Mouse (Mus musculus) limb, embryonic 12.5 days (tissue): ENCODE measurements at regions not wholly inside any gene's neighbourhood (a gene's known extent, or its start where the extent isn't known, plus 50 kb on each side); places are given as distances from the start of the nearest gene placed in this dataset.

Experiments used
- ATAC-seq: fragments of 200-750 bp; cut with Nextera tagmentation; 2 replicates; pipeline ENCODE4 v1.8.0; 2017; ENCODE audit warnings: low read depth, moderate TSS enrichment; ENCODE audit not compliant: insufficient number of reproducible peaks, insufficient read depth, low FRiP score, low TSS enrichment
- H3K27ac ChIP-seq: fragments of 300-500 bp; sonication (generic); 2 replicates; pipeline ENCODE4 v1.5.1; 2016; ENCODE audit warnings: mild to moderate bottlenecking, moderate library complexity
- H3K27me3 ChIP-seq: fragments of 300-500 bp; sonication (generic); 2 replicates; pipeline ENCODE4 v1.6.1; 2016; ENCODE audit warnings: mild to moderate bottlenecking, moderate library complexity
- H3K36me3 ChIP-seq: fragments of 300-500 bp; sonication (generic); 2 replicates; pipeline ENCODE4 v1.6.1; 2016; ENCODE audit warnings: mild to moderate bottlenecking, moderate library complexity
- H3K4me1 ChIP-seq: fragments of 300-500 bp; sonication (generic); replicated peaks from 2 replicates; pipeline ENCODE4 v1.6.1; 2016
- H3K4me2 ChIP-seq: fragments of 300-500 bp; sonication (generic); 2 replicates; pipeline ENCODE4 v1.6.1; 2016; ENCODE audit warnings: mild to moderate bottlenecking, moderate library complexity
- H3K4me3 ChIP-seq: fragments of 300-500 bp; sonication (generic); replicated peaks from 2 replicates; pipeline ENCODE4 v1.5.1; 2016; ENCODE audit warnings: mild to moderate bottlenecking
- H3K9ac ChIP-seq: fragments of 300-500 bp; sonication (generic); replicated peaks from 2 replicates; pipeline ENCODE4 v1.6.1; 2016; ENCODE audit warnings: mild to moderate bottlenecking, moderate library complexity
- H3K9me3 ChIP-seq: fragments of 300-500 bp; sonication (generic); 2 replicates; pipeline ENCODE4 v1.6.1; 2016; ENCODE audit warnings: mild to moderate bottlenecking, moderate library complexity
- WGBS: fragments of 180-500 bp; shearing (Covaris S2); methylation state at CpG from one replicate; pipeline ENCODE4 v1.1.7; 2016; 5-methylcytosine and 5-hydroxymethylcytosine counted together

GRCm38 (mm10) chr8:42442786-42443185, 698.5 kb downstream of the Triml1 start:
- H3K9ac ChIP-seq = no peak overlapping the region
- H3K9me3 ChIP-seq = no peaks in the 10 kb centered on the region
- no peak for ATAC-seq
- no peak overlapping the region for H3K4me3 ChIP-seq
- no peak overlapping the region for H3K4me2 ChIP-seq
- H3K36me3 ChIP-seq = no peaks in the 10 kb centered on the region
- no peaks in the 10 kb centered on the region for H3K4me1 ChIP-seq
- no peak overlapping the region for H3K27ac ChIP-seq
- H3K27me3 ChIP-seq = no peaks in the 10 kb centered on the region

- no peak overlapping the region for H3K9ac ChIP-seq
- no peak overlapping the region for H3K4me2 ChIP-seq
- H3K27me3 ChIP-seq = no peaks in the 10 kb centered on the region
- no peak overlapping the region for H3K4me3 ChIP-seq
- WGBS = 33% methylated on average over 2 of the region's 2 CpGs
- H3K27ac ChIP-seq = no peak overlapping the region
- ATAC-seq = 0 out of 2 replicates have a peak, but pooled peaks have one; percentile 31
- no peaks in the 10 kb centered on the region for H3K36me3 ChIP-seq
- no peaks in the 10 kb centered on the region; the same call in 1 of the 2 replicates for H3K4me1 ChIP-seq
- H3K9me3 ChIP-seq = no peaks in the 10 kb centered on the region
Measured at GRCm38 (mm10) chr8:42402632-42403031, 738.7 kb downstream of the Triml1 start.

- H3K36me3 ChIP-seq = no peaks in the 10 kb centered on the region
- 87% methylated on average over 3 of the region's 3 CpGs for WGBS
- ATAC-seq = no peak
- H3K27ac ChIP-seq = no peak overlapping the region
- no peak overlapping the region for H3K4me3 ChIP-seq
- no peak overlapping the region for H3K4me2 ChIP-seq
- no peaks in the 10 kb centered on the region for H3K4me1 ChIP-seq
- H3K9me3 ChIP-seq = no peaks in the 10 kb centered on the region
- H3K27me3 ChIP-seq = no peaks in the 10 kb centered on the region
- no peak overlapping the region for H3K9ac ChIP-seq
Measured at GRCm38 (mm10) chr8:42396886-42397285, 744.4 kb downstream of the Triml1 start.

GRCm38 (mm10) chr8:42388816-42389215, 752.5 kb downstream of the Triml1 start:
- no peak for ATAC-seq
- 76% methylated on average over 3 of the region's 3 CpGs for WGBS
- no peaks in the 10 kb centered on the region for H3K9me3 ChIP-seq
- H3K4me2 ChIP-seq = no peak overlapping the region
- no peak overlapping the region for H3K27ac ChIP-seq
- no peak overlapping the region for H3K4me3 ChIP-seq
- H3K9ac ChIP-seq = no peak overlapping the region
- no peaks in the 10 kb centered on the region for H3K4me1 ChIP-seq
- no peaks in the 10 kb centered on the region for H3K27me3 ChIP-seq
- no peaks in the 10 kb centered on the region for H3K36me3 ChIP-seq

- Histone ChIP-seq H3K4me1 (no peaks in the 10 kb centered on the region), H3K27me3 (no peaks in the 10 kb centered on the region), H3K36me3 (no peaks in the 10 kb centered on the region), H3K9ac (no peak overlapping the region), H3K4me2 (no peak overlapping the region), H3K9me3 (0 out of 2 replicates have a peak, but pooled peaks cover 5% of the 10 kb centered on the region), H3K27ac (no peak overlapping the region), H3K4me3 (no peak overlapping the region)
- 37% methylated on average over 3 of the region's 3 CpGs for WGBS
- no peak for ATAC-seq
Measured at GRCm38 (mm10) chr8:42348073-42348603, 793.1 kb downstream of the Triml1 start.

- 88% methylated on average over 9 of the region's 9 CpGs for WGBS
- no peaks in the 10 kb centered on the region for H3K27me3 ChIP-seq
- H3K9me3 ChIP-seq = no peaks in the 10 kb centered on the region
- H3K4me1 ChIP-seq = no peaks in the 10 kb centered on the region
- no peak for ATAC-seq
- no peak overlapping the region for H3K27ac ChIP-seq
- H3K36me3 ChIP-seq = no peaks in the 10 kb centered on the region
- no peak overlapping the region for H3K9ac ChIP-seq
- no peak overlapping the region for H3K4me2 ChIP-seq
- no peak overlapping the region for H3K4me3 ChIP-seq
Measured at GRCm38 (mm10) chr8:42334708-42335107, 806.6 kb downstream of the Triml1 start.

GRCm38 (mm10) chr8:42324663-42325062, 816.6 kb downstream of the Triml1 start:
- WGBS = 82% methylated on average over 4 of the region's 4 CpGs
- no peaks in the 10 kb centered on the region for H3K9me3 ChIP-seq
- H3K4me2 ChIP-seq = no peak overlapping the region
- no peak overlapping the region for H3K9ac ChIP-seq
- no peaks in the 10 kb centered on the region for H3K27me3 ChIP-seq
- no peak for ATAC-seq
- H3K36me3 ChIP-seq = no peaks in the 10 kb centered on the region
- no peak overlapping the region for H3K4me3 ChIP-seq
- H3K4me1 ChIP-seq = no peaks in the 10 kb centered on the region
- H3K27ac ChIP-seq = no peak overlapping the region

GRCm38 (mm10) chr8:42322862-42323261, 818.4 kb downstream of the Triml1 start:
- Histone ChIP-seq H3K4me3 (no peak overlapping the region), H3K4me2 (no peak overlapping the region), H3K27ac (no peak overlapping the region), H3K27me3 (no peaks in the 10 kb centered on the region), H3K4me1 (no peaks in the 10 kb centered on the region), H3K36me3 (no peaks in the 10 kb centered on the region), H3K9ac (no peak overlapping the region), H3K9me3 (no peaks in the 10 kb centered on the region)
- no peak for ATAC-seq

GRCm38 (mm10) chr8:42311060-42311459, 830.2 kb downstream of the Triml1 start:
- no peak overlapping the region for H3K9ac ChIP-seq
- no peaks in the 10 kb centered on the region for H3K36me3 ChIP-seq
- H3K27me3 ChIP-seq = no peaks in the 10 kb centered on the region
- ATAC-seq = no peak
- H3K4me2 ChIP-seq = no peak overlapping the region
- no peak overlapping the region for H3K4me3 ChIP-seq
- WGBS = 88% methylated on average over 1 of the region's 1 CpGs
- no peaks in the 10 kb centered on the region for H3K4me1 ChIP-seq
- no peaks in the 10 kb centered on the region for H3K9me3 ChIP-seq
- H3K27ac ChIP-seq = no peak overlapping the region

- ATAC-seq = no peak
- Histone ChIP-seq H3K27ac (no peak overlapping the region), H3K4me3 (no peak overlapping the region), H3K4me2 (no peak overlapping the region), H3K9me3 (no peaks in the 10 kb centered on the region), H3K36me3 (no peaks in the 10 kb centered on the region), H3K9ac (no peak overlapping the region), H3K4me1 (peaks cover 6% of the 10 kb centered on the region; the same call in 1 of the 2 replicates), H3K27me3 (no peaks in the 10 kb centered on the region)
Measured at GRCm38 (mm10) chr8:42291392-42291791, 849.9 kb downstream of the Triml1 start.

- Histone ChIP-seq H3K4me1 (no peaks in the 10 kb centered on the region), H3K36me3 (no peaks in the 10 kb centered on the region), H3K9me3 (no peaks in the 10 kb centered on the region), H3K4me2 (no peak overlapping the region), H3K4me3 (no peak overlapping the region), H3K27me3 (no peaks in the 10 kb centered on the region), H3K27ac (no peak overlapping the region), H3K9ac (no peak overlapping the region)
- 95% methylated on average over 2 of the region's 2 CpGs for WGBS
- ATAC-seq = no peak
Measured at GRCm38 (mm10) chr8:42282011-42282410, 859.3 kb downstream of the Triml1 start.

- no peak overlapping the region for H3K4me2 ChIP-seq
Measured at GRCm38 (mm10) chr8:42253358-42253757, 836.5 kb upstream of the Frg1 start.

More at GRCm38 (mm10) chr8:42253358-42253757, 836.5 kb upstream of the Frg1 start:
- no peak overlapping the region for H3K27ac ChIP-seq
- H3K36me3 ChIP-seq = no peaks in the 10 kb centered on the region
- ATAC-seq = no peak
- H3K27me3 ChIP-seq = no peaks in the 10 kb centered on the region
- H3K9me3 ChIP-seq = no peaks in the 10 kb centered on the region
- H3K9ac ChIP-seq = no peak overlapping the region
- WGBS = 61% methylated on average over 1 of the region's 1 CpGs
- H3K4me3 ChIP-seq = no peak overlapping the region
- no peaks in the 10 kb centered on the region for H3K4me1 ChIP-seq
